ENCODE assay signal across 12 mouse cellular contexts in the genomic region with DNA sequence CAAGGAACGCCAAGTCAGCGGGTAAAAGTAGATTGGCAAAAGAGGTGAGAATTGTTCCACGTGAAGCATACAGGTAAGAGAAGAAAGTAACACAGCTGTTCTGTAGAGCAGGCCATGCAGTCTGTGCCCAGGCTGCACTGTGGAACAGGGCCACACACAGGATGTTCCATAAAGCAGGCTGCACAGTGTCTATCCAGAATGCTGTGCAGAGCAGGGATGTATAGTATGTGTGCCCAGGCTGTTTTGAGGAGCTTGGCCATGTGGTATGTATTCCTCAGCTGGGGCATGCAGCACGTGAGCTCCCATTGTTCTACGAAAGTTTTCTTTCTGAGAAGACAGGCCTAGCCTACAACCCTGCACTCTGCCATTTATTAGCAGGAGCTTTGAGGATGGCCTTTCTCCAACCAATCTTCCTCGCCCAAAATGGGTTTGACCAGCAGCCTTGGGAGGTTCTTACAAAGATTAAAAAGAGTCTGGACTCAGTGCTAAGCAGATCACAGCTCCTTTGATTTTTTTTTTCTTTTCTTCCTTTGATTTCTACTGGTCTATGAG. TPM values are rescaled to one million over a fixed set of nuclear protein-coding genes. Genes with fewer than 3 reads are reported as not detected.
DNase-seq lines count a peak whose midpoint lies in the region; ATAC-seq and TF ChIP-seq lines count a peak whose summit lies in the region.
"Had no signal": no experiment of that assay in that cellular context is flagged by ENCODE, and none has a peak within 500 bp of the region (broad histone marks: within the 10 kb centered on the region; RNA-seq: fewer than 3 reads in every experiment).

No protein-coding gene starts in this region.

- 77% methylated on average over 6 of the region's 6 CpGs for WGBS in hindbrain, embryonic 11.5 days
- 68% methylated on average over 6 of the region's 6 CpGs for WGBS in hindbrain, postnatal 0 days
- 93% methylated on average over 6 of the region's 6 CpGs for WGBS in stomach, embryonic 14.5 days
- 83% methylated on average over 6 of the region's 6 CpGs for WGBS in stomach, postnatal 0 days

- no peaks in the 10 kb centered on the region for H3K4me1 ChIP-seq in hindbrain, embryonic 11.5 days (replicated peaks; ENCODE audit: control insufficient read depth, insufficient read depth, low read length)
- H3K4me1 ChIP-seq in hindbrain, postnatal 0 days (ENCODE audit: insufficient read depth, low read length): no peaks in the 10 kb centered on the region
- H3K4me1 ChIP-seq in stomach, embryonic 14.5 days (ENCODE audit: control insufficient read depth, insufficient read depth, low read length): no peaks in the 10 kb centered on the region
- no peaks in the 10 kb centered on the region for H3K4me1 ChIP-seq in stomach, postnatal 0 days (replicated peaks; ENCODE audit: control insufficient read depth, insufficient read depth)
- H3K4me1 ChIP-seq: limb, embryonic 10.5 days had no signal

- H3K27me3 ChIP-seq in hindbrain, embryonic 11.5 days (ENCODE audit: control insufficient read depth, insufficient read depth, low read length): no peaks in the 10 kb centered on the region
- H3K27me3 ChIP-seq in hindbrain, postnatal 0 days (ENCODE audit: insufficient read depth, low read length): no peaks in the 10 kb centered on the region
- no peaks in the 10 kb centered on the region for H3K27me3 ChIP-seq in stomach, embryonic 14.5 days (ENCODE audit: control insufficient read depth, insufficient read depth, low read length)
- H3K27me3 ChIP-seq in stomach, postnatal 0 days (ENCODE audit: control insufficient read depth, insufficient read depth, low read length): no peaks in the 10 kb centered on the region

- DNase-seq in heart, adult 11 months: peak; percentile 66
- DNase-seq in heart, postnatal 4 days: no peak
- peak; percentile 7 for DNase-seq in hindbrain, embryonic 11.5 days (ENCODE audit: low spot score)
- no peak for DNase-seq in hindbrain, postnatal 0 days (ENCODE audit: low spot score)
- DNase-seq in stomach, postnatal 0 days (ENCODE audit: low spot score): no peak
- no peak for DNase-seq in urinary bladder, adult 18-20 months (ENCODE audit: low spot score in 2 of 2)
- DNase-seq: kidney, postnatal 14 days had no signal

- no peaks in the 10 kb centered on the region for H3K36me3 ChIP-seq in hindbrain, embryonic 11.5 days (ENCODE audit: control insufficient read depth, insufficient read depth, low read length)
- H3K36me3 ChIP-seq in hindbrain, postnatal 0 days (ENCODE audit: insufficient read depth, low read length): no peaks in the 10 kb centered on the region
- H3K36me3 ChIP-seq in stomach, embryonic 14.5 days (ENCODE audit: control insufficient read depth, insufficient read depth, low read length): no peaks in the 10 kb centered on the region
- H3K36me3 ChIP-seq in stomach, postnatal 0 days (ENCODE audit: control insufficient read depth, insufficient read depth, low read length): no peaks in the 10 kb centered on the region
- H3K36me3 ChIP-seq: limb, embryonic 10.5 days had no signal

- no peak overlapping the region for H3K4me2 ChIP-seq in hindbrain, embryonic 11.5 days (replicated peaks; ENCODE audit: low read depth, low read length)
- no peak overlapping the region for H3K4me2 ChIP-seq in hindbrain, postnatal 0 days (ENCODE audit: low read depth, low read length)
- no peak overlapping the region for H3K4me2 ChIP-seq in stomach, embryonic 14.5 days (replicated peaks; ENCODE audit: low read depth, low read length)
- no peak overlapping the region for H3K4me2 ChIP-seq in stomach, postnatal 0 days (replicated peaks; ENCODE audit: low read depth)

- no peak for TF ChIP-seq CTCF in hindbrain, postnatal 0 days (IDR thresholded peaks at IDR 0.05; ENCODE audit: low read depth)
- no peak for TF ChIP-seq CTCF in stomach, postnatal 0 days (IDR thresholded peaks at IDR 0.05; ENCODE audit: low read depth)

- H3K4me3 ChIP-seq in hindbrain, embryonic 11.5 days (ENCODE audit: low read depth, low read length): no peak overlapping the region
- H3K4me3 ChIP-seq in hindbrain, postnatal 0 days (ENCODE audit: low read length): no peak overlapping the region
- H3K4me3 ChIP-seq in stomach, embryonic 14.5 days (ENCODE audit: low read depth, low read length): no peak overlapping the region
- no peak overlapping the region for H3K4me3 ChIP-seq in stomach, postnatal 0 days (ENCODE audit: low read depth, low read length)
- H3K4me3 ChIP-seq: limb, embryonic 10.5 days had no signal

- 0 out of 2 replicates have a peak, but pooled peaks have one; percentile 34 for ATAC-seq in hindbrain, embryonic 11.5 days (ENCODE audit: low FRiP score)
- ATAC-seq in hindbrain, postnatal 0 days: no peak
- 0 out of 2 replicates have a peak, but pooled peaks have one; percentile 21 for ATAC-seq in stomach, embryonic 14.5 days (ENCODE audit: insufficient number of reproducible peaks, insufficient read depth, low FRiP score, low read depth)
- no peak for ATAC-seq in stomach, postnatal 0 days (ENCODE audit: low FRiP score, low TSS enrichment)
- no peak for ATAC-seq in erythroblast, adult 5-6 weeks (replicated peaks; ENCODE audit: low FRiP score, poor library complexity, severe bottlenecking)
- ATAC-seq: intestine, embryonic 16.5 days had no signal

- no peaks in the 10 kb centered on the region for H3K9me3 ChIP-seq in hindbrain, embryonic 11.5 days (ENCODE audit: control insufficient read depth, low read length)
- H3K9me3 ChIP-seq in hindbrain, postnatal 0 days (ENCODE audit: low read length): no peaks in the 10 kb centered on the region
- no peaks in the 10 kb centered on the region for H3K9me3 ChIP-seq in stomach, embryonic 14.5 days (ENCODE audit: control insufficient read depth, low read depth, low read length)
- no peaks in the 10 kb centered on the region for H3K9me3 ChIP-seq in stomach, postnatal 0 days (ENCODE audit: control insufficient read depth, low read length)
- H3K9me3 ChIP-seq: limb, embryonic 10.5 days had no signal

- TF ChIP-seq EP300 in stomach, postnatal 0 days (optimal IDR thresholded peaks at IDR 0.05): no peak

- H3K27ac ChIP-seq in hindbrain, embryonic 11.5 days (ENCODE audit: low read depth, low read length): no peak overlapping the region
- no peak overlapping the region for H3K27ac ChIP-seq in hindbrain, postnatal 0 days
- no peak overlapping the region for H3K27ac ChIP-seq in stomach, embryonic 14.5 days (ENCODE audit: low read length)
- no peak overlapping the region for H3K27ac ChIP-seq in stomach, postnatal 0 days (replicated peaks)
- H3K27ac ChIP-seq: limb, embryonic 10.5 days; liver, embryonic 14.5 days had no signal

- H3K9ac ChIP-seq in hindbrain, embryonic 11.5 days (ENCODE audit: low read depth, low read length): no peak overlapping the region
- H3K9ac ChIP-seq in hindbrain, postnatal 0 days (replicated peaks; ENCODE audit: low read length): no peak overlapping the region
- H3K9ac ChIP-seq in stomach, embryonic 14.5 days (replicated peaks; ENCODE audit: low read depth, low read length): no peak overlapping the region
- no peak overlapping the region for H3K9ac ChIP-seq in stomach, postnatal 0 days (ENCODE audit: low read length)
- H3K9ac ChIP-seq: liver, embryonic 14.5 days had no signal

RNA-seq across cellular contexts. Expression of a gene that starts 57.8 kb away (rescaled TPM):
- 100 to 1,000 TPM; 108 to 111 TPM for total RNA-seq in heart, postnatal 4 days (2021)
- 8.7 and 9.0 TPM in 2 replicates for polyA plus RNA-seq in hindbrain, embryonic 11.5 days (2014; fragmentation: Nextera tagmentation; extraction: Ambion mirVana)
- total RNA-seq in hindbrain, postnatal 0 days (2014; rRNA removed): 12.7 and 18.5 TPM in 2 replicates
- polyA plus RNA-seq in hindbrain, postnatal 0 days (2015; fragmentation: Nextera tagmentation; extraction: Ambion mirVana): 27.8 and 30.0 TPM in 2 replicates
- polyA plus RNA-seq in stomach, embryonic 14.5 days (2014; fragmentation: Nextera tagmentation; extraction: Ambion mirVana): 15.7 and 16.8 TPM in 2 replicates
- polyA plus RNA-seq in stomach, postnatal 0 days (2015; fragmentation: Nextera tagmentation; extraction: Ambion mirVana): 12.2 and 13.1 TPM in 2 replicates
- total RNA-seq in erythroblast, adult 5-6 weeks (2015; ENCODE audit: low replicate concordance): not detected in 2 replicates
- total RNA-seq in erythroblast, adult 5-6 weeks (2017; ENCODE audit: low replicate concordance): 0.70 and 1.2 TPM in 2 replicates

Comparison
In these comparisons a context has a peak if more than half of its experiments do, and no peak if none do; other contexts are left out.
1. DNase-seq: peak in heart, adult 11 months (single experiment) and hindbrain, embryonic 11.5 days (single experiment); none in heart, postnatal 4 days (single experiment), hindbrain, postnatal 0 days (single experiment), stomach, postnatal 0 days (single experiment) and urinary bladder, adult 18-20 months (0 of 2).
2. ATAC-seq: peak in hindbrain, embryonic 11.5 days (single experiment) and stomach, embryonic 14.5 days (single experiment); none in hindbrain, postnatal 0 days (single experiment), stomach, postnatal 0 days (single experiment) and erythroblast, adult 5-6 weeks (single experiment).